Mouse (Mus musculus): ENCODE measurements around the gene Fam13a. TPM values are rescaled to one million over a fixed set of nuclear protein-coding genes. Genes with fewer than 3 reads are reported as not detected.

The Fam13a gene
- polyA plus RNA-seq, 1 experiment from 2014 or later = 10.5 TPM

DNA sequence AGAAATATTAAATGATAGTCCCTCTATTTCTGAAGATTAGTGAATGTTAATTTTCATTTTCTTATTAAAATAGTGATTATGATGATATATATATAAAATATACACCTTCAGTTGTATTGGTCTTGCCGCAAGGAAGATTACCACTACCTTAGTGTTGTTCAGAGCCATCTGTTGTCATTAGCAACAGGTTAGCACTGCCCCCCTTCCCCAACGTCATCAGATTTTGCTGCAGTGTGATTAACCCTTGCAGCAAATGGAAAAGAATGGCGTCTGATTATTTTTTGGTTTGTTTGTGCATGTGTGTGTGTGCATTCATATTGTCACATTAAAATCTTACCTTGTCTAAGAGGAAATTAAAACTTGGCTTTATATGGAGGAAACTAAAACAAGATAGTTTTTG is 119.8 kb downstream of the Fam13a start:
- H3K9me3 ChIP-seq (ENCODE audit: low read length) = peaks cover 20% of the 10 kb centered on the region
- H3K27ac ChIP-seq (ENCODE audit: low read length) = no peak overlapping the region
- H3K4me3 ChIP-seq (ENCODE audit: low read length) = no peak overlapping the region
- ATAC-seq (ENCODE audit: low FRiP score, low TSS enrichment) = no peak
- H3K9ac ChIP-seq (replicated peaks; ENCODE audit: low read length) = no peak overlapping the region
- no peaks in the 10 kb centered on the region for H3K27me3 ChIP-seq (ENCODE audit: insufficient read depth, low read length)
- H3K36me3 ChIP-seq (ENCODE audit: insufficient read depth, low read length) = peaks cover 12% of the 10 kb centered on the region
- WGBS = 56% methylated on average over 3 of the region's 3 CpGs
- H3K4me1 ChIP-seq (ENCODE audit: insufficient read depth, low read length) = 0 out of 2 replicates have a peak, but pooled peaks cover 2% of the 10 kb centered on the region
- H3K4me2 ChIP-seq (replicated peaks; ENCODE audit: low read depth, low read length) = no peak overlapping the region

- Histone ChIP-seq H3K4me3 (ENCODE audit: low read length) (no peak overlapping the region), H3K36me3 (ENCODE audit: insufficient read depth, low read length) (peaks cover 12% of the 10 kb centered on the region), H3K4me1 (ENCODE audit: insufficient read depth, low read length) (0 out of 2 replicates have a peak, but pooled peaks cover 2% of the 10 kb centered on the region), H3K9ac (replicated peaks; ENCODE audit: low read length) (no peak overlapping the region), H3K9me3 (ENCODE audit: low read length) (peaks cover 20% of the 10 kb centered on the region), H3K27ac (ENCODE audit: low read length) (no peak overlapping the region), H3K4me2 (replicated peaks; ENCODE audit: low read depth, low read length) (no peak overlapping the region), H3K27me3 (ENCODE audit: insufficient read depth, low read length) (no peaks in the 10 kb centered on the region)
- peak; percentile 75 for ATAC-seq (ENCODE audit: low FRiP score, low TSS enrichment)
- 29% methylated on average over 8 of the region's 8 CpGs for WGBS
These were observed 121.2 kb downstream of the Fam13a start for GRCm38 (mm10) chr6:58903171-58903570.

GRCm38 (mm10) chr6:58900536-58900935 is 123.8 kb downstream of the Fam13a start:
- H3K4me1 ChIP-seq (ENCODE audit: insufficient read depth, low read length) = no peaks in the 10 kb centered on the region
- H3K4me2 ChIP-seq (replicated peaks; ENCODE audit: low read depth, low read length) = no peak overlapping the region
- H3K27me3 ChIP-seq (ENCODE audit: insufficient read depth, low read length) = no peaks in the 10 kb centered on the region
- ATAC-seq (ENCODE audit: low FRiP score, low TSS enrichment) = no peak
- peaks cover 4% of the 10 kb centered on the region; the same call in 1 of the 2 replicates for H3K36me3 ChIP-seq (ENCODE audit: insufficient read depth, low read length)
- H3K9ac ChIP-seq (replicated peaks; ENCODE audit: low read length) = no peak overlapping the region
- no peak overlapping the region for H3K4me3 ChIP-seq (ENCODE audit: low read length)
- WGBS = 80% methylated on average over 7 of the region's 7 CpGs
- no peaks in the 10 kb centered on the region for H3K9me3 ChIP-seq (ENCODE audit: low read length)
- H3K27ac ChIP-seq (ENCODE audit: low read length) = no peak overlapping the region

GRCm38 (mm10) chr6:58899076-58899475 is 125.3 kb downstream of the Fam13a start:
- Histone ChIP-seq H3K27me3 (ENCODE audit: insufficient read depth, low read length) (no peaks in the 10 kb centered on the region), H3K4me3 (ENCODE audit: low read length) (no peak overlapping the region), H3K9ac (replicated peaks; ENCODE audit: low read length) (no peak overlapping the region), H3K4me1 (ENCODE audit: insufficient read depth, low read length) (no peaks in the 10 kb centered on the region), H3K27ac (ENCODE audit: low read length) (no peak overlapping the region), H3K4me2 (replicated peaks; ENCODE audit: low read depth, low read length) (no peak overlapping the region), H3K9me3 (ENCODE audit: low read length) (no peaks in the 10 kb centered on the region), H3K36me3 (ENCODE audit: insufficient read depth, low read length) (peaks cover 5% of the 10 kb centered on the region; the same call in 1 of the 2 replicates)
- WGBS = 86% methylated on average over 3 of the region's 3 CpGs
- no peak for ATAC-seq (ENCODE audit: low FRiP score, low TSS enrichment)

DNA sequence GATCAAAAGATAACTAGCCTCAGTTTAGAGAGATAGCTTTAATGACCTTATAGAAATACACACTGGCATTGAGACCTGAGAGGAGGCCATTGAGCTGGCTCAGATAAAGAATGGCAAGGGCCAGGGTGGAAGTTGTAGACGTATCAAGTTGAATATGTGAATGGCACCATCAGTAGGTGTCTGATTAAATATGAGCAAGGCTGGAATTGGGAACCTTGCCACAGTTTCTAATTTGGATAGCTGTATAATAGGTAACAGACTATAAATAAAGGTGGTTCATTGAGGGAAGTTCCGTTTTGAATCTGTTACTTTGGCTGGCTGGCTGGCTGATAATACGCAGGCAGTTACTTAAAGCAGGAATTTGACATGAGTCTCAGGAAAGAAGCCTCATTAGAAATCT is 127.7 kb downstream of the Fam13a start:
- H3K4me2 ChIP-seq (replicated peaks; ENCODE audit: low read depth, low read length) = no peak overlapping the region
- no peaks in the 10 kb centered on the region for H3K9me3 ChIP-seq (ENCODE audit: low read length)
- peaks cover 5% of the 10 kb centered on the region; the same call in 1 of the 2 replicates for H3K36me3 ChIP-seq (ENCODE audit: insufficient read depth, low read length)
- no peaks in the 10 kb centered on the region for H3K27me3 ChIP-seq (ENCODE audit: insufficient read depth, low read length)
- 83% methylated on average over 3 of the region's 3 CpGs for WGBS
- H3K4me1 ChIP-seq (ENCODE audit: insufficient read depth, low read length) = no peaks in the 10 kb centered on the region
- no peak overlapping the region for H3K9ac ChIP-seq (replicated peaks; ENCODE audit: low read length)
- no peak for ATAC-seq (ENCODE audit: low FRiP score, low TSS enrichment)
- no peak overlapping the region for H3K4me3 ChIP-seq (ENCODE audit: low read length)
- H3K27ac ChIP-seq (ENCODE audit: low read length) = no peak overlapping the region

DNA sequence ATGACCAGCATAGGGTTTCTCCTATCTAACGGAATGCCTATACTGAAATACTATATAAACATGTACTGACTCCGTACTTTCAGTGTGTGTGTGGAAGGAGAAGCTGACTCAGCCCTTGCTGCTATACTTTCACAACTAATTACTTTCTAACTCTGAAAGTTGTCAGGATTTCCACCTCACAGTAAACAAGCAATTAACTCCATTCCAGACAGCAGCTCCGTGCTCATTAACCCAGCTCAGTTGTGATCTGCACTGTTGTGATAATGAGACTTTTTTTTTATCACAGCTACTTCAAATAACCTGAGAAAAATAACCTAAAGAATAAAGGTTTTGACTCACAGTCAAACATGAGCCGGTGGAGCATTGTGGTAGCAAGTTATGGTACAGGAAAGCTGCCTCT is 129.4 kb downstream of the Fam13a start:
- Histone ChIP-seq H3K27ac (ENCODE audit: low read length) (no peak overlapping the region), H3K4me1 (ENCODE audit: insufficient read depth, low read length) (no peaks in the 10 kb centered on the region), H3K36me3 (ENCODE audit: insufficient read depth, low read length) (peaks cover 5% of the 10 kb centered on the region; the same call in 1 of the 2 replicates), H3K4me2 (replicated peaks; ENCODE audit: low read depth, low read length) (no peak overlapping the region), H3K9ac (replicated peaks; ENCODE audit: low read length) (no peak overlapping the region), H3K9me3 (ENCODE audit: low read length) (no peaks in the 10 kb centered on the region), H3K27me3 (ENCODE audit: insufficient read depth, low read length) (no peaks in the 10 kb centered on the region), H3K4me3 (ENCODE audit: low read length) (no peak overlapping the region)
- WGBS = 75% methylated on average over 4 of the region's 4 CpGs
- ATAC-seq (ENCODE audit: low FRiP score, low TSS enrichment) = no peak

GRCm38 (mm10) chr6:58893307-58893706 is 131.0 kb downstream of the Fam13a start:
- H3K27me3 ChIP-seq (ENCODE audit: insufficient read depth, low read length) = no peaks in the 10 kb centered on the region

DNA sequence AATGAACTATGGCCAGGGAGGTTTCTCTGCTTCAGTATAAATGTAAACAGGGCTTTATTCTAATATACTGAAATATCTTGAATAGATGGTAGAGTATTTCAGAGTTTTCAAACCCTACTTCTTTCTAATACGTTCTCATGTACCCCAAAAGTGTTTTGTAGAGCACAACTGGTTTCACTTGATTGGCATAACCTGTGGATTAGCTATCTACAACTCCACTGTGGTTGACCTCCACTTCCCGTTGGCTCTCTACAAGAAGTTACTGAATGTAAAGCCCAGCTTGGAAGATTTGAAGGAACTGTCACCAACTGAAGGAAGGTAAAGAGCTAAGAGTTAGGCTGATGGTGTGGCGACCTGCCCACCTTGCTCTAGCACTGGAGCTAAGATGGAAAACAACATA is 134.4 kb downstream of the Fam13a start:
- Histone ChIP-seq H3K4me3 (ENCODE audit: low read length) (no peak overlapping the region), H3K9ac (replicated peaks; ENCODE audit: low read length) (no peak overlapping the region), H3K27ac (ENCODE audit: low read length) (no peak overlapping the region), H3K9me3 (ENCODE audit: low read length) (no peaks in the 10 kb centered on the region), H3K27me3 (ENCODE audit: insufficient read depth, low read length) (no peaks in the 10 kb centered on the region), H3K36me3 (ENCODE audit: insufficient read depth, low read length) (0 out of 2 replicates have a peak, but pooled peaks cover 5% of the 10 kb centered on the region), H3K4me1 (ENCODE audit: insufficient read depth, low read length) (no peaks in the 10 kb centered on the region), H3K4me2 (replicated peaks; ENCODE audit: low read depth, low read length) (no peak overlapping the region)
- ATAC-seq (ENCODE audit: low FRiP score, low TSS enrichment) = no peak
- 84% methylated on average over 3 of the region's 3 CpGs for WGBS

More at GRCm38 (mm10) chr6:58893307-58893706, 131.0 kb downstream of the Fam13a start:
- no peak overlapping the region for H3K4me2 ChIP-seq (replicated peaks; ENCODE audit: low read depth, low read length)
- H3K4me3 ChIP-seq (ENCODE audit: low read length) = no peak overlapping the region
- 82% methylated on average over 6 of the region's 6 CpGs for WGBS
- no peak for ATAC-seq (ENCODE audit: low FRiP score, low TSS enrichment)
- no peaks in the 10 kb centered on the region for H3K4me1 ChIP-seq (ENCODE audit: insufficient read depth, low read length)
- no peak overlapping the region for H3K9ac ChIP-seq (replicated peaks; ENCODE audit: low read length)
- no peak overlapping the region for H3K27ac ChIP-seq (ENCODE audit: low read length)
- H3K9me3 ChIP-seq (ENCODE audit: low read length) = no peaks in the 10 kb centered on the region
- peaks cover 10% of the 10 kb centered on the region; the same call in 1 of the 2 replicates for H3K36me3 ChIP-seq (ENCODE audit: insufficient read depth, low read length)

- H3K4me1 ChIP-seq (ENCODE audit: insufficient read depth, low read length) = no peaks in the 10 kb centered on the region
- H3K9me3 ChIP-seq (ENCODE audit: low read length) = no peaks in the 10 kb centered on the region
- WGBS = 70% methylated on average over 6 of the region's 6 CpGs
- H3K27ac ChIP-seq (ENCODE audit: low read length) = no peak overlapping the region
- ATAC-seq (ENCODE audit: low FRiP score, low TSS enrichment) = no peak
- H3K4me3 ChIP-seq (ENCODE audit: low read length) = no peak overlapping the region
- no peaks in the 10 kb centered on the region for H3K27me3 ChIP-seq (ENCODE audit: insufficient read depth, low read length)
- H3K9ac ChIP-seq (replicated peaks; ENCODE audit: low read length) = no peak overlapping the region
- H3K4me2 ChIP-seq (replicated peaks; ENCODE audit: low read depth, low read length) = no peak overlapping the region
- no peaks in the 10 kb centered on the region for H3K36me3 ChIP-seq (ENCODE audit: insufficient read depth, low read length)
These were observed 142.1 kb downstream of the Fam13a start for GRCm38 (mm10) chr6:58882271-58882670.
